Mouse (Mus musculus): ENCODE measurements around the gene Wwox. TPM values are rescaled to one million over a fixed set of nuclear protein-coding genes. Genes with fewer than 3 reads are reported as not detected.

The Wwox gene
- polyA plus RNA-seq, 1 experiment from 2014 or later: 11.3 TPM

DNA sequence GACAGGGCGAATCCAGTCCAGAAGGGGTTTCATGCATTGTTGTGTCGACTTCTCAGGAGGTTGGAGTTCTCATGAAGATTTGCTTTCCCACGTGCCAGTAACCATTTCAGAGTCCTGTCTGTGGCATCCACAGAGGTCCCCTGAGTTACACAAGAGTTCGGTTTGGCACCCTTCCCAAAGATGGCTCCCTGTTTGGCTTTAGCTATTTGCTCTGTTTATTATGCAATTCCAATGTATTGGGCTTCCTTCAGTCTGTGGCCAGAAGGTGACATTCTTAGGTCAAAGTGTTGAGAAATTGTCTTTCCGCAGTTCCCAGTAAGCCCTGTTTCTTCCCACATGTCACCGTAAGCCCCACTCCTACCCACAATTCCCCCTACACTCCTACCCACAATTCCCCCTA is 176.5 kb downstream of the Wwox start:
- H3K36me3 ChIP-seq (ENCODE audit: control insufficient read depth, insufficient read depth, low read length): no peaks in the 10 kb centered on the region
- no peak overlapping the region for H3K4me3 ChIP-seq (ENCODE audit: control insufficient read depth in 1 of 2, insufficient read depth in 1 of 2, low read depth in 1 of 2, low read length in 2 of 2)
- H3K27me3 ChIP-seq (ENCODE audit: control insufficient read depth, insufficient read depth, low read length): no peaks in the 10 kb centered on the region
- no peak for ATAC-seq (ENCODE audit: insufficient number of reproducible peaks, insufficient read depth, low FRiP score, low read depth)
- no peaks in the 10 kb centered on the region for H3K9me3 ChIP-seq (ENCODE audit: control insufficient read depth, low read length)
- H3K4me2 ChIP-seq (ENCODE audit: low read length): no peak overlapping the region
- H3K4me1 ChIP-seq (ENCODE audit: control insufficient read depth in 2 of 2, insufficient read depth in 2 of 2, low read length in 2 of 2): peaks cover 2 to 12% of the 10 kb centered on the region in 2 experiments; a peak in 3 of 4 replicates
- H3K9ac ChIP-seq (ENCODE audit: low read length): no peak overlapping the region
- 85% methylated on average over 6 of the region's 6 CpGs for WGBS
- no peak overlapping the region for H3K27ac ChIP-seq (replicated peaks in 1 of 2; ENCODE audit: control insufficient read depth in 1 of 2, insufficient read depth in 1 of 2, low read depth in 2 of 2, low read length in 2 of 2)

- Histone ChIP-seq H3K9me3 (ENCODE audit: control insufficient read depth, low read length) (no peaks in the 10 kb centered on the region), H3K27me3 (ENCODE audit: control insufficient read depth, insufficient read depth, low read length) (no peaks in the 10 kb centered on the region), H3K9ac (ENCODE audit: low read length) (peak overlapping the region; percentile 36), H3K4me2 (ENCODE audit: low read length) (peak overlapping the region; percentile 5; the same call in 1 of the 2 replicates), H3K27ac (replicated peaks in 1 of 2; ENCODE audit: control insufficient read depth in 1 of 2, insufficient read depth in 1 of 2, low read depth in 2 of 2, low read length in 2 of 2) (0 out of 4 replicates have a peak overlapping the region, but pooled peaks of 1 of the 2 experiments have one; percentile 17), H3K4me3 (ENCODE audit: control insufficient read depth in 1 of 2, insufficient read depth in 1 of 2, low read depth in 1 of 2, low read length in 2 of 2) (no peak overlapping the region), H3K4me1 (ENCODE audit: control insufficient read depth in 2 of 2, insufficient read depth in 2 of 2, low read length in 2 of 2) (peaks cover 2 to 12% of the 10 kb centered on the region in 2 experiments; a peak in 3 of 4 replicates), H3K36me3 (ENCODE audit: control insufficient read depth, insufficient read depth, low read length) (no peaks in the 10 kb centered on the region)
- 28% methylated on average over 9 of the region's 9 CpGs for WGBS
- ATAC-seq (ENCODE audit: insufficient number of reproducible peaks, insufficient read depth, low FRiP score, low read depth): peak; percentile 56; the same call in 1 of the 2 replicates
Observed at GRCm38 (mm10) chr8:114618908-114619508, 179.6 kb downstream of the Wwox start.

- WGBS: 89% methylated on average over 6 of the region's 6 CpGs
- no peak overlapping the region for H3K4me3 ChIP-seq (ENCODE audit: control insufficient read depth in 1 of 2, insufficient read depth in 1 of 2, low read depth in 1 of 2, low read length in 2 of 2)
- no peak overlapping the region for H3K4me2 ChIP-seq (ENCODE audit: low read length)
- no peaks in the 10 kb centered on the region; a peak in 1 of 4 replicates for H3K4me1 ChIP-seq (ENCODE audit: control insufficient read depth in 2 of 2, insufficient read depth in 2 of 2, low read length in 2 of 2)
- ATAC-seq (ENCODE audit: insufficient number of reproducible peaks, insufficient read depth, low FRiP score, low read depth): no peak
- no peaks in the 10 kb centered on the region for H3K36me3 ChIP-seq (ENCODE audit: control insufficient read depth, insufficient read depth, low read length)
- H3K9me3 ChIP-seq (ENCODE audit: control insufficient read depth, low read length): no peaks in the 10 kb centered on the region
- H3K27ac ChIP-seq (replicated peaks in 1 of 2; ENCODE audit: control insufficient read depth in 1 of 2, insufficient read depth in 1 of 2, low read depth in 2 of 2, low read length in 2 of 2): no peak overlapping the region
- no peak overlapping the region for H3K9ac ChIP-seq (ENCODE audit: low read length)
- H3K27me3 ChIP-seq (ENCODE audit: control insufficient read depth, insufficient read depth, low read length): no peaks in the 10 kb centered on the region
Observed at GRCm38 (mm10) chr8:114625402-114625801, 185.9 kb downstream of the Wwox start.

GRCm38 (mm10) chr8:114626897-114627296 is 187.4 kb downstream of the Wwox start:
- Histone ChIP-seq H3K36me3 (ENCODE audit: control insufficient read depth, insufficient read depth, low read length) (no peaks in the 10 kb centered on the region), H3K9me3 (ENCODE audit: control insufficient read depth, low read length) (no peaks in the 10 kb centered on the region), H3K4me3 (ENCODE audit: control insufficient read depth in 1 of 2, insufficient read depth in 1 of 2, low read depth in 1 of 2, low read length in 2 of 2) (no peak overlapping the region), H3K4me2 (ENCODE audit: low read length) (no peak overlapping the region), H3K9ac (ENCODE audit: low read length) (no peak overlapping the region), H3K27me3 (ENCODE audit: control insufficient read depth, insufficient read depth, low read length) (no peaks in the 10 kb centered on the region), H3K27ac (replicated peaks in 1 of 2; ENCODE audit: control insufficient read depth in 1 of 2, insufficient read depth in 1 of 2, low read depth in 2 of 2, low read length in 2 of 2) (no peak overlapping the region), H3K4me1 (ENCODE audit: control insufficient read depth in 2 of 2, insufficient read depth in 2 of 2, low read length in 2 of 2) (no peaks in the 10 kb centered on the region; a peak in 1 of 4 replicates)
- no peak for ATAC-seq (ENCODE audit: insufficient number of reproducible peaks, insufficient read depth, low FRiP score, low read depth)
- WGBS: 77% methylated on average over 9 of the region's 9 CpGs

- Histone ChIP-seq H3K27me3 (ENCODE audit: control insufficient read depth, insufficient read depth, low read length) (no peaks in the 10 kb centered on the region), H3K4me2 (ENCODE audit: low read length) (no peak overlapping the region), H3K9me3 (ENCODE audit: control insufficient read depth, low read length) (no peaks in the 10 kb centered on the region), H3K4me3 (ENCODE audit: control insufficient read depth in 1 of 2, insufficient read depth in 1 of 2, low read depth in 1 of 2, low read length in 2 of 2) (no peak overlapping the region), H3K27ac (replicated peaks in 1 of 2; ENCODE audit: control insufficient read depth in 1 of 2, insufficient read depth in 1 of 2, low read depth in 2 of 2, low read length in 2 of 2) (no peak overlapping the region), H3K4me1 (ENCODE audit: control insufficient read depth in 2 of 2, insufficient read depth in 2 of 2, low read length in 2 of 2) (peaks cover 0 to 1% of the 10 kb centered on the region in 2 experiments), H3K9ac (ENCODE audit: low read length) (no peak overlapping the region), H3K36me3 (ENCODE audit: control insufficient read depth, insufficient read depth, low read length) (no peaks in the 10 kb centered on the region)
- no peak for ATAC-seq (ENCODE audit: insufficient number of reproducible peaks, insufficient read depth, low FRiP score, low read depth)
- 52% methylated on average over 7 of the region's 7 CpGs for WGBS
Observed at GRCm38 (mm10) chr8:114629719-114630118, 190.3 kb downstream of the Wwox start.

DNA sequence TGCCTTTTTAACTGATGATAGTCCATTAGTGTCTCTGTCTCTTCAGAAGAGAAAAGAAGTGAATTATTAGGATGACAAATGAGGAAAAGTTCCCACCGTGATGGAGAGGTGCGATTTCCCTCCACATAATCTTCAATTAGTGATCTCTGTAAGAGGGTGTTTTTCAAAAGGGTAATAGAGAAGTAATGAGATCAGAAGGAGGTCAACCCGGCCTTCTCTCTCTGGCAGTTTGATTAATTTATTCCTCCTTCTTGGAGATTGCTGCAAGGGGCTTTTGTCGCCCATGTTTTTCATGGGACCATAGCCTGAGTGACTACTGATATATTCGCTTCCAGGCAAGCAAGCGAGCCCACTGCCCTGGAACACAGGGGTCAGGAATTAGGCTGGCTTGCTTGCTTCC is 191.6 kb downstream of the Wwox start:
- ATAC-seq (ENCODE audit: insufficient number of reproducible peaks, insufficient read depth, low FRiP score, low read depth): no peak
- no peaks in the 10 kb centered on the region for H3K9me3 ChIP-seq (ENCODE audit: control insufficient read depth, low read length)
- H3K36me3 ChIP-seq (ENCODE audit: control insufficient read depth, insufficient read depth, low read length): no peaks in the 10 kb centered on the region
- H3K4me2 ChIP-seq (ENCODE audit: low read length): no peak overlapping the region
- 70% methylated on average over 6 of the region's 6 CpGs for WGBS
- H3K4me1 ChIP-seq (ENCODE audit: control insufficient read depth in 2 of 2, insufficient read depth in 2 of 2, low read length in 2 of 2): peaks cover 7 to 9% of the 10 kb centered on the region in 2 experiments
- no peak overlapping the region for H3K27ac ChIP-seq (replicated peaks in 1 of 2; ENCODE audit: control insufficient read depth in 1 of 2, insufficient read depth in 1 of 2, low read depth in 2 of 2, low read length in 2 of 2)
- no peaks in the 10 kb centered on the region for H3K27me3 ChIP-seq (ENCODE audit: control insufficient read depth, insufficient read depth, low read length)
- H3K9ac ChIP-seq (ENCODE audit: low read length): no peak overlapping the region
- no peak overlapping the region for H3K4me3 ChIP-seq (ENCODE audit: control insufficient read depth in 1 of 2, insufficient read depth in 1 of 2, low read depth in 1 of 2, low read length in 2 of 2)

GRCm38 (mm10) chr8:114634151-114634550 is 194.7 kb downstream of the Wwox start:
- ATAC-seq (ENCODE audit: insufficient number of reproducible peaks, insufficient read depth, low FRiP score, low read depth): no peak
- Histone ChIP-seq H3K9me3 (ENCODE audit: control insufficient read depth, low read length) (no peaks in the 10 kb centered on the region), H3K4me3 (ENCODE audit: control insufficient read depth in 1 of 2, insufficient read depth in 1 of 2, low read depth in 1 of 2, low read length in 2 of 2) (no peak overlapping the region), H3K9ac (ENCODE audit: low read length) (no peak overlapping the region), H3K4me1 (ENCODE audit: control insufficient read depth in 2 of 2, insufficient read depth in 2 of 2, low read length in 2 of 2) (peaks cover 7 to 9% of the 10 kb centered on the region in 2 experiments; a peak in 3 of 4 replicates), H3K27ac (replicated peaks in 1 of 2; ENCODE audit: control insufficient read depth in 1 of 2, insufficient read depth in 1 of 2, low read depth in 2 of 2, low read length in 2 of 2) (no peak overlapping the region), H3K36me3 (ENCODE audit: control insufficient read depth, insufficient read depth, low read length) (no peaks in the 10 kb centered on the region), H3K4me2 (ENCODE audit: low read length) (no peak overlapping the region), H3K27me3 (ENCODE audit: control insufficient read depth, insufficient read depth, low read length) (no peaks in the 10 kb centered on the region)
- 69% methylated on average over 2 of the region's 2 CpGs for WGBS
